Mouse (Mus musculus) midbrain, embryonic 16.5 days (tissue): ENCODE measurements around the gene Col8a1. TPM values are rescaled to one million over a fixed set of nuclear protein-coding genes. Genes with fewer than 3 reads are reported as not detected.

Source experiments
- ATAC-seq: fragments of 200-750 bp; cut with Nextera tagmentation; 2 replicates; pipeline ENCODE4 v1.8.0; 2017; ENCODE audit warnings: moderate TSS enrichment
- H3K27ac ChIP-seq: fragments of 300-500 bp; sonication (generic); 2 replicates; pipeline ENCODE4 v1.5.1; 2014; ENCODE audit warnings: mild to moderate bottlenecking, low read length, mixed read lengths
- H3K27me3 ChIP-seq: fragments of 300-500 bp; sonication (generic); 2 replicates; pipeline ENCODE4 v1.6.1; 2014; ENCODE audit warnings: low read depth, low read length, mixed read lengths; ENCODE audit not compliant: control insufficient read depth, insufficient read depth
- H3K36me3 ChIP-seq: fragments of 300-500 bp; sonication (generic); 2 replicates; pipeline ENCODE4 v1.6.1; 2014; ENCODE audit warnings: mild to moderate bottlenecking, low read length, moderate library complexity, mixed read lengths; ENCODE audit not compliant: control insufficient read depth, insufficient read depth
- H3K4me1 ChIP-seq: fragments of 300-500 bp; sonication (generic); 2 replicates; pipeline ENCODE4 v1.6.1; 2014; ENCODE audit warnings: mild to moderate bottlenecking, low read length, mixed read lengths; ENCODE audit not compliant: control insufficient read depth, insufficient read depth
- H3K4me2 ChIP-seq: fragments of 300-500 bp; sonication (generic); 2 replicates; pipeline ENCODE4 v1.6.1; 2014; ENCODE audit warnings: mild to moderate bottlenecking, low read length, mixed read lengths
- H3K4me3 ChIP-seq: fragments of 300-500 bp; sonication (generic); 2 replicates; pipeline ENCODE4 v1.5.1; 2014; ENCODE audit warnings: low read depth, mild to moderate bottlenecking, low read length, moderate library complexity, mixed read lengths
- H3K9ac ChIP-seq: fragments of 300-500 bp; sonication (generic); 2 replicates; pipeline ENCODE4 v1.6.1; 2014; ENCODE audit warnings: low read depth, low read length, mixed read lengths
- H3K9me3 ChIP-seq: fragments of 300-500 bp; sonication (generic); replicated peaks from 2 replicates; pipeline ENCODE4 v1.6.1; 2014; ENCODE audit warnings: mild to moderate bottlenecking, low read length, mixed read lengths; ENCODE audit not compliant: control insufficient read depth, poor library complexity, severe bottlenecking
- WGBS: fragments of 180-500 bp; shearing (Covaris S2); extraction: QIAGEN DNeasy Blood & Tissue Kit; methylation state at CpG from one replicate; pipeline ENCODE4 v1.1.7; 2014; 5-methylcytosine and 5-hydroxymethylcytosine counted together
- polyA plus RNA-seq: library from polyadenylated mRNA; unstranded; fragments of >200 nt; fragmentation: Nextera tagmentation; extraction: Ambion mirVana; gene quantifications from 2 replicates; pipeline ENCODE4 v1.2.1, GENCODE M21; 2015

Gene Col8a1
- polyA plus RNA-seq, 1 experiment from 2014 or later, result 4.8 TPM

DNA sequence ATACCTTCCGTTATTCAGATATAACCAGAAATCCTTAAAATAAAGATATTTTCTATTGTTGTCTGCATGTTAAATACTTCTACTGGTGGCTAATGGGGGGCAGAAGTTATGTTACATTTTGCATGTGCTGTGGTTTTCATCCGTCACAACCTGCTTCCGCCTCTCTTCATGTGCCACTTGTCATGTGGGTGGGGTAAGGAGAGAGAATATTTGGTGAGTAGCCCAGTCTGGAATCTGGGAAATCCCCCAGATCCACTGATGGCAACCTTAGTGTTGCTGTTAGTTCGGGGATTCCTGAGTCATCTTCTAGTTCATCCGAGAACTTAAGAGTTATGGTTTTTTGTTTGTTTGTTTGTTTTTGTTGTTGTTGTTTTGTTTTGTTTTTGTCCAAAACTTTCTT lies 55.8 kb downstream of the Col8a1 start:
- no peak overlapping the region for H3K4me2 ChIP-seq
- no peak overlapping the region for H3K27ac ChIP-seq
- no peaks in the 10 kb centered on the region for H3K9me3 ChIP-seq
- H3K36me3 ChIP-seq, result no peaks in the 10 kb centered on the region
- H3K4me3 ChIP-seq, result no peak overlapping the region
- H3K27me3 ChIP-seq, result no peaks in the 10 kb centered on the region
- H3K9ac ChIP-seq, result no peak overlapping the region
- H3K4me1 ChIP-seq, result no peaks in the 10 kb centered on the region
- 93% methylated on average over 5 of the region's 5 CpGs for WGBS
- no peak for ATAC-seq

DNA sequence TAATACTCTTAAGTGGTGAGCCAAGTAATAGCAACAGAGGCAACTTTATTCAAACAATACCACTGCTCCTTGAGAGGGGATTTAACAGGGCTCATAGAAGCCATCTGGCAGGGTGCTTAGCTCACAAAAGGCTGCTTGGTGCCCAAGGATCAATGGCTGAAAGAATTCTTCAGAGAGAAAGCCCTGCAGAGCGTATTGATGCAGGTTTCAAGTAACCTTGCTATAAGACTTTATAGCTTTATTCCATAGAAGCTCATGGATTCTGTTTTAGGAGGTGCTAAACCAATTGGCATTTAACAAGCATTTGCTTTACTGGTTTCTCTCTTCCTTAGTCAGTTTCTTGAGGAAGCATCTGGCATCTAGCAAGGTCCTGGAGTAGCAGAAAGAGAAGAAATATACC lies 59.8 kb downstream of the Col8a1 start:
- Histone ChIP-seq H3K4me2 (no peak overlapping the region), H3K27me3 (no peaks in the 10 kb centered on the region), H3K36me3 (no peaks in the 10 kb centered on the region), H3K27ac (no peak overlapping the region), H3K9me3 (no peaks in the 10 kb centered on the region), H3K4me1 (no peaks in the 10 kb centered on the region), H3K9ac (no peak overlapping the region), H3K4me3 (no peak overlapping the region)
- 16% methylated on average over 1 of the region's 1 CpGs for WGBS
- no peak for ATAC-seq

DNA sequence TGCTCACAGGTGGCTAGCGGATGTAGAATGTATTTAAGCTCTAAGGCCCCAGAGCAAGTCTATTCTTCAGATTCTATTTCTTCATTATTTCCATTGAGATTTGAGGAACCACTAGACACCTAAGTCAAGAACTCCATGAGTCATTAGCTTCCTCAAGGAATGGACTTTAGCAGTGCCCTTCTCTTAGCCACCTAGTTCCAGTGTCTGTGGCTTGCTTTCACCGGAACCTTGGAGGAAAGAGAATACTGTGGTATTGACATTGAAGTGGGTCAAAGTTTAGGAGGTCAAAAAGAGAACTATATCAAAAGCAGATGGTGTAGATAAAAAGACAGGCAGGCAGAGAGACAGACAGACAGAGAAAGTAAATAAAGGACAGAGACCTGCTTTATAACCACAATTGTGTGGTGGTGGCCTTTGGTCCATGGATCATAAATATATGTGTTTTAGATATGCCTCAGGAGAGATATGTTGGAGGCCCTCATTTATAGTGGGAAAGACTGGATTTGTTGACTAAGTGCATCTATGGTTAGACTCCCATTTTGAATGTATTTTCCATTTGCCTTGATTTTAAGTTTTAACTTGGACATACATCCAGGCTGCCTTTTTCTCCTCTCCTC lies 60.5 kb downstream of the Col8a1 start:
- Histone ChIP-seq H3K9me3 (no peaks in the 10 kb centered on the region), H3K36me3 (no peaks in the 10 kb centered on the region), H3K27ac (no peak overlapping the region), H3K4me3 (no peak overlapping the region), H3K4me2 (no peak overlapping the region), H3K27me3 (no peaks in the 10 kb centered on the region), H3K9ac (no peak overlapping the region), H3K4me1 (no peaks in the 10 kb centered on the region)
- 84% methylated on average over 2 of the region's 2 CpGs for WGBS
- ATAC-seq, result no peak

DNA sequence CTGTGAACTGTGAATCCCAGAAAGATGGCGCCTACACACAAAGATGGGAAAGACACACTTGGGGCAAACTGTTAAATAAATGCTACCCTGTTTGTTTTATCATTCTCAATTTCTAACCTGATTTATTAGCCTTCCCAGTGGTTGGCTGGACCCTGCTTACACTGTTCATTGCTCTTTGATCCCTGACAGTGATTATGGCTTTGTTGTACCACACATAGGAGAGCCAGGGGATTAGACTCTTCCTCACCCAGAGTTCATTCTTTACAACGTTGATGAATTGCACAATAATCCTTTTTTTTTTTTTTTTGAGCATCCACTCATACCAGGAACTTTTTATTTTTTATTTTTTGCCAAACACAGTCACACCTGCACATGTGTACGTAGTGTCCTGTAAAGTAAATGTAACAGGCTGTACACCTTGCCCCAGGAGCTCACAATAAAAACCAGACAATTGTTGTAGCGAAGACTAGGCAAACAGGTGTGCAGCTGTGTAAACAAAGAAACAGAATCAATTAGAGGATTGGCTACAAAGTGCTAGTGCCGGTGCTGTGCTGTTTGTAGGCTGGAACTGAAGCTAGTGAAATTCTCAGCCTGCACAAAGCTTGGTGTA lies 68.6 kb downstream of the Col8a1 start:
- H3K4me2 ChIP-seq, result no peak overlapping the region
- H3K27ac ChIP-seq, result no peak overlapping the region
- no peaks in the 10 kb centered on the region for H3K27me3 ChIP-seq
- no peaks in the 10 kb centered on the region for H3K4me1 ChIP-seq
- 52% methylated on average over 5 of the region's 5 CpGs for WGBS
- no peak overlapping the region for H3K9ac ChIP-seq
- no peak for ATAC-seq
- no peaks in the 10 kb centered on the region for H3K36me3 ChIP-seq
- no peaks in the 10 kb centered on the region for H3K9me3 ChIP-seq
- no peak overlapping the region for H3K4me3 ChIP-seq

DNA sequence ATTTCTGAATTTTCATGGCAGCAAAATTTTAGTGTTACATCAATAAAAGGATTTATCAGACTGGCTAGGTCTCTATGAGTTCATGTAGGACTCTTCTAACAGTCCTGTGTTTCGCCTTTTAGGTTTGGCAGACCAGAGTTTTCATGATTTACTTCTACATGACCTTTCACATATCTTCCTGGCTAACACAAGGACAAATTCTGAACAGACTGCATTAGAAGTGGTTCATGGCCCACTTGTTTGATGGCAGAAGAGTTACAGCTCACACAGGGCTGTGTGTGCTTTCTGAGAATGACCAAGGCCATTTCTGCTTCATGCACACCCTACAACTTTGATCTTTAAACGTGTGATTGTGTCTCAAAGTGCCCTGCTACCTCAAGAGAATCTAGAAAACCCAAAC lies 82.3 kb downstream of the Col8a1 start:
- Histone ChIP-seq H3K4me2 (no peak overlapping the region), H3K9me3 (no peaks in the 10 kb centered on the region), H3K9ac (no peak overlapping the region), H3K4me3 (no peak overlapping the region), H3K27ac (no peak overlapping the region), H3K27me3 (no peaks in the 10 kb centered on the region), H3K4me1 (no peaks in the 10 kb centered on the region), H3K36me3 (no peaks in the 10 kb centered on the region)
- 58% methylated on average over 2 of the region's 2 CpGs for WGBS
- no peak for ATAC-seq

DNA sequence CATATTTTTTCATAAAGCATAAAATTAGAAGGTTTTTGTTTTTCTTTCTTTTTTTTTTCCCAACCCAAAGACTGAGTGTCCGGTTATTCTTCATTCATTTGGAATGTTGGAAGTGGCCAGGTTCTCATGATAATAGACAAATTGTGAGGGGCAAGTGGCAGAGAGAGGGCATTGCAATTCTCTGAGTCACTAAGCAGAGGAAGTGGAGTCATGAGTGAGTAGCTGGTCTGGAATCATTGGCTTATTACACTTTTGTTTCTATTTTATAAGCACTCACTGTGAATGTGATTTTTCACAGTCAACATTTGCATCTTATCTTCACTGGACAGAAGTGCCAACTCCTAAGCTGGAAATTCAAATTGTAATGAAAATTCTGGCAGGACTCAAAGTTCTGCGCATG lies 82.9 kb downstream of the Col8a1 start:
- no peaks in the 10 kb centered on the region for H3K9me3 ChIP-seq
- no peaks in the 10 kb centered on the region for H3K36me3 ChIP-seq
- H3K27me3 ChIP-seq, result no peaks in the 10 kb centered on the region
- H3K4me3 ChIP-seq, result no peak overlapping the region
- H3K9ac ChIP-seq, result no peak overlapping the region
- no peaks in the 10 kb centered on the region for H3K4me1 ChIP-seq
- ATAC-seq, result no peak
- WGBS, result 80% methylated on average over 2 of the region's 2 CpGs
- H3K4me2 ChIP-seq, result no peak overlapping the region
- H3K27ac ChIP-seq, result no peak overlapping the region

DNA sequence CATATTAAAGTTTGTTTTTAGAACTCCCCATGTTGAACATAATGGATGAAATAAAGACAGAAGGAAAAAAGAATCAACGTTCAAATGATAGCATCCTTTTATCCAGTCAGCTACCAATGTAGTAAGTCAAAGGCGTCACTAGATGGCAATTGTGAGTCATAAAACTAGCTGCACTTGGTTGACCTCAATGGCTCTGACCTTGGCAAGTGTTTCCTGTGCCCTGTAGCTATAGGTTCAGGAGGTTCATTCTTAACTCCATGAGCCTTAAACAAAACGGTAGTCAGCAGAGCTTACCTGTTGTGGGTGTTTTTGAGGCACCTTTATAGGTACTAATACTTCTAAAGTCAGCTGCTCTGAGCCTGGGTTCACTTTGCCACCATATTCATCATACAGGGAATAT lies 85.2 kb downstream of the Col8a1 start:
- Histone ChIP-seq H3K27ac (no peak overlapping the region), H3K36me3 (no peaks in the 10 kb centered on the region), H3K27me3 (no peaks in the 10 kb centered on the region), H3K9me3 (no peaks in the 10 kb centered on the region), H3K4me2 (no peak overlapping the region), H3K4me3 (no peak overlapping the region), H3K4me1 (no peaks in the 10 kb centered on the region), H3K9ac (no peak overlapping the region)
- no peak for ATAC-seq
- 11% methylated on average over 3 of the region's 3 CpGs for WGBS

DNA sequence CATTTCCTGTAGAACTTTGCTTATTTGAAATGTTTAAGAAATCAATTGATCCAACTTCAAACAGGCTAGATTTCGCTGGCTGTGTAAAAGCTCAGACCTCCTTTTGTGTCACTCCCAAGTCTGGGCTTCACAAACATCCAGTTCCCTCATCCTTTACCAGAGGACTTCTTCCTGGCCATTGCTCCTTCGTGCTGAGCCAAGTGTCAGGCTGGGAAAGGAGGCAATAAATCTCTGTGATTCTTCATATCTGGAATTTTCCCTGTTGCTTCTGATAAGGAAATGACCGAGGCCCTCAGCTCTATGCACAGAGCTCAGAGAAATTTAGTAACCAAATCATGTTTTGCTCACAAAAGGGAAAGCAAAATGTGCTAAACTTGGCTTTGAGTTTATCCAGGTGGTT lies 91.9 kb downstream of the Col8a1 start:
- H3K27ac ChIP-seq, result no peak overlapping the region
- H3K27me3 ChIP-seq, result no peaks in the 10 kb centered on the region
- no peaks in the 10 kb centered on the region for H3K4me1 ChIP-seq
- no peaks in the 10 kb centered on the region for H3K9me3 ChIP-seq
- no peak for ATAC-seq
- no peak overlapping the region for H3K4me3 ChIP-seq
- H3K36me3 ChIP-seq, result no peaks in the 10 kb centered on the region
- no peak overlapping the region for H3K4me2 ChIP-seq
- H3K9ac ChIP-seq, result no peak overlapping the region
- 80% methylated on average over 3 of the region's 3 CpGs for WGBS

DNA sequence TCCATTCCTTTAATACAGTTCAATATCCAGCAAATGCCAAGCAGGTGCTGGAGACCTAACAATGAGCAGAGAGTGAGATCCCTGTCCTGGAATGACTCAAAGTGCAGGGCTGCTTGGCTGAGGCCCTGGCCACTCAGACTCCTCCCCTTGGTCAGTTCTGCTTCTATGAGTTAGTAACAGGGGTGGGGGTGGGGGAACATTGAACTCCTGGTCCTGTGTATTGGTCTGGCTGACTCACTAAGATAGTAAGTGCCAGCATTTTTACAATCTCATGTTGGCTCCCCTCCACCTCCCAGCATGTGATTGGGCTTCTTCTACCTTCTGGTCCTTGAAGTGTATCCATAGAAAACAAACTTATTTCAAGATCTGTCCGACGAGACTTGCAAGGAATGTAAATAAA lies 104.6 kb downstream of the Col8a1 start:
- Histone ChIP-seq H3K27me3 (no peaks in the 10 kb centered on the region), H3K4me1 (no peaks in the 10 kb centered on the region), H3K27ac (no peak overlapping the region), H3K4me3 (no peak overlapping the region), H3K36me3 (no peaks in the 10 kb centered on the region), H3K9ac (no peak overlapping the region), H3K4me2 (no peak overlapping the region), H3K9me3 (no peaks in the 10 kb centered on the region)
- ATAC-seq, result no peak
- WGBS, result 61% methylated on average over 2 of the region's 2 CpGs
